Mouse (Mus musculus): ENCODE data around the gene Ano1. TPM values are rescaled to one million over a fixed set of nuclear protein-coding genes. Genes with fewer than 3 reads are reported as not detected.

Gene Ano1
- total and polyA plus RNA-seq, 3 experiments, result 0.04 TPM; not detected in 2

- no peaks in the 10 kb centered on the region for H3K79me2 ChIP-seq (ENCODE audit: control insufficient read depth, insufficient read depth, low read length, poor library complexity)
- TF ChIP-seq CHD2 (IDR thresholded peaks at IDR 0.05; ENCODE audit: low read length), result no peak
- TF ChIP-seq UBTF (IDR thresholded peaks at IDR 0.05; ENCODE audit: borderline replicate concordance, insufficient read depth, low read depth, low read length), result no peak
- TF ChIP-seq SIN3A (IDR thresholded peaks at IDR 0.05; ENCODE audit: low read length), result no peak
- TF ChIP-seq MXI1 (IDR thresholded peaks at IDR 0.05; ENCODE audit: low read depth, low read length), result no peak
- no peak for TF ChIP-seq CTCF (IDR thresholded peaks at IDR 0.05 in 2 of 3, conservative IDR thresholded peaks at IDR 0.05 in 1 of 3; ENCODE audit: control insufficient read depth in 1 of 3, insufficient read depth in 1 of 3, low read depth in 2 of 3, low read length in 3 of 3, poor library complexity in 1 of 3, severe bottlenecking in 1 of 3)
- TF ChIP-seq KAT2A (conservative IDR thresholded peaks at IDR 0.05; ENCODE audit: low read depth, low read length), result no peak
- TF ChIP-seq RCOR1 (IDR thresholded peaks at IDR 0.05; ENCODE audit: low read depth, low read length), result no peak
- H3K4me3 ChIP-seq (ENCODE audit: control insufficient read depth in 1 of 2, insufficient read depth in 1 of 2, low read depth in 2 of 2, low read length in 2 of 2), result no peak overlapping the region
- H3K9me3 ChIP-seq (replicated peaks; ENCODE audit: insufficient read depth, low read length), result no peaks in the 10 kb centered on the region
- no peak overlapping the region for H3K27ac ChIP-seq (ENCODE audit: control insufficient read depth, low read depth, low read length)
- H3K27me3 ChIP-seq (ENCODE audit: control insufficient read depth in 1 of 2, insufficient read depth in 2 of 2, low read length in 2 of 2), result no peaks in the 10 kb centered on the region
- no peaks in the 10 kb centered on the region for H3K36me3 ChIP-seq (ENCODE audit: control insufficient read depth in 1 of 2, insufficient read depth in 2 of 2, low read length in 2 of 2)
- no peak overlapping the region for H3K9ac ChIP-seq (ENCODE audit: control insufficient read depth, low read depth, low read length, poor library complexity, severe bottlenecking)
- no peak for DNase-seq (ENCODE audit: low read depth, low spot score)
- H3K4me1 ChIP-seq (ENCODE audit: control insufficient read depth in 1 of 2, insufficient read depth in 2 of 2, low read length in 2 of 2), result no peaks in the 10 kb centered on the region
Measured at GRCm38 (mm10) chr7:144600333-144600900, 151.4 kb downstream of the Ano1 start.

GRCm38 (mm10) chr7:144589508-144589907 lies 162.3 kb downstream of the Ano1 start:
- Histone ChIP-seq H3K9me3 (replicated peaks; ENCODE audit: insufficient read depth, low read length) (no peaks in the 10 kb centered on the region), H3K4me3 (ENCODE audit: control insufficient read depth in 1 of 2, insufficient read depth in 1 of 2, low read depth in 2 of 2, low read length in 2 of 2) (no peak overlapping the region), H3K9ac (ENCODE audit: control insufficient read depth, low read depth, low read length, poor library complexity, severe bottlenecking) (no peak overlapping the region), H3K79me2 (ENCODE audit: control insufficient read depth, insufficient read depth, low read length, poor library complexity) (no peaks in the 10 kb centered on the region), H3K27me3 (ENCODE audit: control insufficient read depth in 1 of 2, insufficient read depth in 2 of 2, low read length in 2 of 2) (no peaks in the 10 kb centered on the region), H3K27ac (ENCODE audit: control insufficient read depth, low read depth, low read length) (no peak overlapping the region), H3K4me1 (ENCODE audit: control insufficient read depth in 1 of 2, insufficient read depth in 2 of 2, low read length in 2 of 2) (no peaks in the 10 kb centered on the region), H3K36me3 (ENCODE audit: control insufficient read depth in 1 of 2, insufficient read depth in 2 of 2, low read length in 2 of 2) (no peaks in the 10 kb centered on the region)
- no peak for DNase-seq (ENCODE audit: low read depth, low spot score)
- TF ChIP-seq POLR2AphosphoS5 (IDR thresholded peaks at IDR 0.05; ENCODE audit: borderline replicate concordance, low read depth, low read length) (no peak), ZC3H11A (IDR thresholded peaks at IDR 0.05; ENCODE audit: low read depth, low read length) (no peak), ZKSCAN1 (IDR thresholded peaks at IDR 0.05; ENCODE audit: low read depth, low read length) (no peak), TBP (IDR thresholded peaks at IDR 0.05; ENCODE audit: low read depth, low read length) (no peak), CHD2 (IDR thresholded peaks at IDR 0.05; ENCODE audit: low read length) (no peak), SMC3 (IDR thresholded peaks at IDR 0.05; ENCODE audit: low read depth, low read length) (0 out of 2 replicates have a peak, but pooled peaks have one; percentile 7), CHD1 (IDR thresholded peaks at IDR 0.05; ENCODE audit: low read depth, low read length) (no peak), POLR2AphosphoS2 (IDR thresholded peaks at IDR 0.05; ENCODE audit: low read length) (no peak), KAT2A (conservative IDR thresholded peaks at IDR 0.05; ENCODE audit: low read depth, low read length) (no peak), MAX (IDR thresholded peaks at IDR 0.05; ENCODE audit: low read length) (no peak), BHLHE40 (IDR thresholded peaks at IDR 0.05; ENCODE audit: borderline replicate concordance, low read depth, low read length) (no peak), ELF1 (IDR thresholded peaks at IDR 0.05; ENCODE audit: low read depth, low read length) (no peak), CTCF (IDR thresholded peaks at IDR 0.05 in 2 of 3, conservative IDR thresholded peaks at IDR 0.05 in 1 of 3; ENCODE audit: control insufficient read depth in 1 of 3, insufficient read depth in 1 of 3, low read depth in 2 of 3, low read length in 3 of 3, poor library complexity in 1 of 3, severe bottlenecking in 1 of 3) (peak in 1 of 3 experiments; percentile 9; a peak in 1 of 6 replicates), UBTF (IDR thresholded peaks at IDR 0.05; ENCODE audit: borderline replicate concordance, insufficient read depth, low read depth, low read length) (no peak), TCF12 (IDR thresholded peaks at IDR 0.05; ENCODE audit: low read depth, low read length) (no peak), HCFC1 (IDR thresholded peaks at IDR 0.05; ENCODE audit: low read depth, low read length) (no peak)
